Mouse (Mus musculus) telencephalon, adult 2 months (tissue): ENCODE data around the gene Olfr692.
"Not testable (repeated sequence)": the region's sequence is repeated elsewhere in the genome, so short reads cannot be mapped to it uniquely, and the experiment has no call there.

Source experiments
- DNase-seq: peaks from one replicate; pipeline ENCODE4 v3.0.0-alpha.2; 2011; ENCODE audit warnings: low read depth, low spot score

The Olfr692 gene

GRCm38 (mm10) chr7:105367930-105368329 is at the start of gene Olfr692:
Gene Olfr692 (plus strand): TSS chr7:105368230.
- no peak for DNase-seq

- no peak for DNase-seq
These were observed 42.7 kb upstream of the Olfr692 start for GRCm38 (mm10) chr7:105325302-105325701.

DNA sequence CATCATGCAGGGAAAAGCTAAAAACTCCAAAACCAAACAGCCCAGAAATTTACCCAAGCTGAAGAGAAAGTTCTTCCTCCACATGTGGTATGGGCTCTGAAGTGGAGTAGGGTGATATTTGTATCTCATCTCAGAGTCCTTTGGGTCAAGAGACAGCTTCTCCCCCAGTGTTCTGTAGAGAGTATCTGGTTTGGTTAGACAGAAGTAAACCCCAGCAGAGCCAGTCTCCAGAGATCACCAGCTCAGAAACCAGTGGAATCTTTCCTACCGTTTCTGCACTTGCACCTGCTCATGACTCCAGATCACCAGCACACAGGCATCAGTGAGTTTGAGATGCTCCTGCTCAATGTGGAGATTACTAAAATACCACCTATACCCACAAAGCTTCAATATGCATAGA is 34.0 kb upstream of the Olfr692 start, which contains the start of gene Olfr690:
Olfr690 (minus strand) TSS at position 101 of the 400 bp plus-strand sequence.
- DNase-seq, result no peak

DNA sequence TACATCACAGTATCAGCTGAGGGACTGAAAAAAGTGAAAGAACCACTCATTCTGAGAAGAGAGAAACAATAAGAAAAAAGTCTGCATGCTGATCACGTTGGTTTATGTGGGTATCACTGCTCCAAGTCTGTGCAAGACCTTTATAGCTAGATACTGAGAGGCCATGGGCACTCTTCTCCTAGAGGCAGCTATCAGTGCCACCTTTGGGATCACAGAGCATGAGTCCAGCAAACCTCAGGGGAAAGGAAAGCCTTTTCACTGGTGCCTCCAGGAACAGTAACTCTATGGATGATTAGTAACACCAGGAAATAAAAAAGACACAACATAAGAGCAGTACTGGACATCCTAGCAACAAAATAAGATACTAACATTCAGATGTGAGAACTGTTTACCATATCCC is 25.9 kb upstream of the Olfr692 start, which contains the start of gene Olfr691:
Olfr691 (minus strand) TSS at position 101 of the 400 bp plus-strand sequence.
- DNase-seq, result no peak

DNA sequence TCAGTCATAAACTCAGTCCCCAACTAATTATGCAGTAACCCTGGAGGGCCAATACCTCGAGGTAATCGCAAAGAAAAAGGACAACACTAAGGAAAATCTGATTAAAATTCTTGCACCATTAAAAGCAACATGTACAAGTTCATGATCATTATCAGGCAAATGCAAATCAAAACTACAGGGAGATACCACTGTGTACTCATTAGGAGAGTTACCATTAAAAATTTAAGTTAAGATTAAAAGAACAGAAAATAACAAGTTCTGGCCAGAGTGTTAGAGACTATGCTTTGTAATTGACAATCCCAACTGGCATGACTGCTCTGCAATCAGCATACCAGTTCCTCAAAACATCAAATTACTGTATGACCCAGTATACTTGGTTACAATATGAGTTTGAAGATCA is 25.3 kb upstream of the Olfr692 start:
- DNase-seq, result no peak

GRCm38 (mm10) chr7:105356064-105356463 is 12.0 kb upstream of the Olfr692 start:
- not testable (repeated sequence) for DNase-seq

- not testable (repeated sequence) for DNase-seq
These were observed 11.5 kb upstream of the Olfr692 start for GRCm38 (mm10) chr7:105356487-105356886.

GRCm38 (mm10) chr7:105361713-105362112 is 6.3 kb upstream of the Olfr692 start:
- DNase-seq, result no peak

- no peak for DNase-seq
These were observed 762 bp upstream of the Olfr692 start for GRCm38 (mm10) chr7:105367268-105367667.

DNA sequence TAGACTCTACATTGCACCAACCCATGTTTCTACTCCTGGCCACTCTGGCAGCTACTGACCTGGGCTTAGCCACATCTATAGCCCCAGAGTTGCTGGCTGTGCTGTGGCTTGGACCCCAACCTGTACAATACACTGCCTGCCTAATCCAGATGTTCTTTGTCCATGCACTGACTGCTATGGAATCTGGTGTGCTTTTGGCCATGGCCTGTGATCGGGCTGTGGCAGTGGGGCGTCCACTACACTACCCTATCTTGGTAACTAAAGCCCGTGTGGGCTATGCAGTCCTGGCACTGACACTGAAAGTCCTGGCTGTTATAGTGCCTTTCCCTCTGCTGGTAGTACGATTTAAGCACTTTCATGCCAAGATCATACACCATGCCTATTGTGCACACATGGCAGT is 491 bp downstream of the Olfr692 start:
- DNase-seq, result no peak

GRCm38 (mm10) chr7:105372912-105373311 is 4.9 kb downstream of the Olfr692 start:
- DNase-seq, result no peak

DNA sequence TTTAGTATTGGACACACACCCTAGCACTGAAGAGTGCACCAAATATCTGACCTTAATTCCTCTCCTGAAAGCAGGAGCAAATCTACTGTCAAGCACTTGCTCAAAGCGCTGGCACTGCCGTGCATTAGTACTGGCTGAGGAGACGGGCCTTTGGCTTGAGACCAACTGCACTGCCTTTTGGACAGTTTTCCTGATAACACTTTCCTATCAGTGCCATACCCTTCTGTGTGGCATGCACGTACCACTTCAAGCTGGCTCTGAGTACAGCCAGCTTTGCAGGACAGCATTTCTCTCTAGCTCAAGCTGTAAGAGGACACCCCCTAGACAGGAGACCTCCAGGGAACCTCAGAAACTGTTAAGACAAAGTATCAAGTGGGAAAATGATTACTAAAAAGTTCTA is 5.5 kb downstream of the Olfr692 start:
- no peak for DNase-seq

DNA sequence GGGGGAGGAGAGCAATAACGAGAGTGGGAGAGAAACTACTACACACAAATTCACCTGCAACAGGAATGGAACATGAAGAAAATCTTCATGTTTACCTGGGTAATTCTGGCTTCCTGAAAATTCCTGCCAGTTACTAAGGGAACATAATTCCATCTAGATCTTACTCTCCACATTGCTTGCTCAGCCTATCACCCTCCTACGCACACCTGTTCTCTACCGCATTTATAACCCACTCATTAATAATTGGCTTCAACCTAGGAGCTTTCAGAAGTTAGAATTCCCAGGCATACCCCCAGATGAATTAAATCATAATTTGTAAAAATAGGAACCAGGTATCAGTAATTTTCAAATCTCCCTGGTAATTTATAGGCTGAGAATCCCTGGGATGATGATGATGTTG is 5.9 kb downstream of the Olfr692 start:
- peak; percentile 32 for DNase-seq

GRCm38 (mm10) chr7:105374866-105375265 is 6.8 kb downstream of the Olfr692 start, which contains the start of gene Gm5901:
Gene Gm5901 (plus strand): TSS chr7:105375038.
- DNase-seq, result no peak

- no peak for DNase-seq
These were observed 12.3 kb downstream of the Olfr692 start for GRCm38 (mm10) chr7:105380329-105380728.

GRCm38 (mm10) chr7:105387696-105388095 is 19.7 kb downstream of the Olfr692 start:
- DNase-seq, result no peak

DNA sequence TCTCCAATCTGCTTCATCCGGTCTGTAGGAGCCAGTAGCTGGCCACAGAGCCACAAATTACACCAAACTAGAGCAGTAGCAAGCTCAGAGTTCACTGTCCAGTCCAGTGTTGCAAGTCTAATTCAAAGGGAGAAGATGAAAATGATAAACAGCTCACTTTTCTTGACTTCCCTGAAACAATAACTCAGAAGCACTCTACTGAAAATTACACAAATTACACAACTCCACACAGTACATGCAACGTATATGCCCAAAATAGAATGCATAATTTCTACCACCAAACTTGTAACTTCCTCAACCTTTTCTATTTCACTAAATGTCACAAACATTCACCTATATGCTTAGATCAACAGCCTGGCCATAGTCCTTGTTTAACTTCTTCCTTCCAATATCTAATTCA is 22.2 kb downstream of the Olfr692 start:
- no peak for DNase-seq

DNA sequence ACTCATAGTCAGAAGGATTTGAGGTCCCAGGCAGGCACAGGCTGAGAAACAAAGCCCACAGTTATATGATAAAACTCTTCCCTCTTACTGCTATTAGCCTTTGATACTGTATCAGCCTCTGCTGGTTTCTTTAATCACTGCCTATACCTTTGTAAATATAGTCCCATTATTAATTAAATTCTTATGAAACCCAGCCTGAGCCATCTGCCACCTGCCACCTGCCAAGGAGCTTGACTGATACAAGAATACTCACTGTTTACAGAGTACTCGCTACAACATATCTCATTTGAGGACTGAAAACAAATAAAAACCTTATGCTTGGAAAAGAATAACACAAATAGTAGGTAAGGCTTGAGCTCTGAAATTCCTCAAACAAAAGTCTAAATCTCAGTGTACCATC is 26.6 kb downstream of the Olfr692 start:
- DNase-seq, result no peak

DNA sequence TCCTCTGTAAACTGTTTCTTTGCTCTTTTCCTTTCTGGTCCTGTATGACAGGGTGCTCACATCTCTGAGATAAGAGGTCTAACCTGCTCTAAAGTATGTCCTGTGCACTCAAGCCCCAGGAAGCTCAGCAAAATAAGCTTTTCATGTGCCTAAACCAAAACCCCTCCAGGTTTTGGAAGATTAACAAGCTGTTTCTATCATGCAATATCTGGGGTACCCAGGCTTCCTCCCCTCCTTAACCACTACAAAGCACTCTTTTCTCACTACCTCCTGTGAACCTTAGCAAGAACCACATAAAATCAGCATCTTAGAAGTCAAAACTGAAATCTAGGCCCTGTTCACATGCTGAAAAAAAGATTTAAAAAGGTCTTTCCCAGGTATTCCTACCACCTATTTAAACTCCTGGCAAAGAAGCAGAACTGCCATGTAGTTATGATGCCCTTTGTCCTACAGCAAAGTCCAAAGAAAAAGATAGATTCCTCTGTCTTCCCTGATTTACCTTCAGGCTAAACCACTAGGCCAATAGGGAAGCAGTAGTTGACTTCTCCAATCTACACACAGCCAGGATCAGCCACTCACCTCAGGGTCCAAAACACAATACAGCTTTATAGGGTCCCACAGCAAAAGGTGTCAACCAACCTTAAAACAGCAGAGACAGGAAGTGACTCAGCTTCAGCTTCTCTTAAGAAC is 27.2 kb downstream of the Olfr692 start:
- DNase-seq, result no peak

DNA sequence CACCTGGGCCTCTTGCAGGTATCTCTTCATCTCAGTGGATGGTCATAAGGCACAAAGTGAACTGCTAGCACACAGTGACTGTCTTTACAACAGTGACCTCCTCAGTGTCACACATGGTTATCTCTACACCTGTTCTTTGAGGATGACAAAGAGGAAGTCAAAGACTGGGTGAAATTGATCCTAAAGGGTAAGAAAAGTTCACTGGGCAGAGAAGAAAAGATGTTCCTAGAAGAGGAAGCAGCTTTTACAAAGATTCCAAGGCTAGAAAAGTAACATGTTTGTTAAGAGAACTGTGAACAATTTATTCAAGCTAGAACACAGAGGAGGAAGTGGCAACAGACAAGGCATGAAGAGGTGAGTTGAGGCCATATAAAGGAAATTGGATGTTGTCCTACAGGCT is 28.1 kb downstream of the Olfr692 start:
- DNase-seq, result no peak

- no peak for DNase-seq
These were observed 31.3 kb downstream of the Olfr692 start for GRCm38 (mm10) chr7:105399058-105399934.

DNA sequence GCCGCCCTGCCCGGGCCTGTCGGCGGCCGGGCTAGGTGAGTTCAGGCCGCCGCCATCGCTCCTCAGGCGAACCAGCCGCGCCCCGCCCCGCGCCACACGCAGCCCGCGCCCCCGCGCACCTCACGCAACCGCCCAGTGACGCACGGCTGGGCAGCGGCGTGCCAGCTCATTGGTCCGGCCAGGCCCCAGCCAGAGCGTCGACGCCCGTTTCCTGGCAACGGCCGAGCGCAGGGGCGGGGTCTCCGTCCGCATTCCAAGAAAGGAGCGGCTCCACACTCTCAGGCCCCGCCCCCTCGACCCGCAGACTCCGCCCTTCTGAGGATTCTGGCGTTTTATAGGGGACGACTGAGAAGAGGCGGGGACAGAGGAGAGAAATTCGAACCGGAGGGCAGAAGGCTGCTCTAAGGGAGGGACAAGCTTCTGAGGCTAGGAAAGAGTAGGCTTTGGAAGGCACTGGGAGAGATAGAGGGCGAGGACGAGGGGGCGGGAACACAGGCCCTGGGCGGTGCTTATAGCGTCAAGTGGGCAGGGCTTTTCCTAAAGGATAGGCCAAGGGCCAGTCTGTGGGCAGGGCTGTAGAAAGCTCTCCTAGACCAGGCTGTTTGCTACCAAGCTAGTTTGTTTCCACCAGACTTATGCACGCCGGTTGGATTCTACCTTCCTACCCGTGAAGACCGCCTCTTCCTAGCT is 32.0 kb downstream of the Olfr692 start, which contains the start of gene Fam160a2:
Fam160a2 (minus strand) TSS at position 120 of the 690 bp plus-strand sequence.
- peak; percentile 99 for DNase-seq
